Mouse (Mus musculus) cortical plate, adult 2 months (tissue): ENCODE measurements around the gene Tsks.

Source experiments
- CTCF ChIP-seq: fragments of 200-500 bp; IDR thresholded peaks from 2 replicates; pipeline ENCODE4 v1.5.1; 2011; ENCODE audit warnings: mild to moderate bottlenecking, control low read depth, low read length; ENCODE audit not compliant: insufficient read depth; ENCODE audit errors: extremely low read depth
- POLR2A ChIP-seq: fragments of 200-500 bp; IDR thresholded peaks from 2 replicates; pipeline ENCODE4 v1.6.1; 2011; ENCODE audit warnings: mild to moderate bottlenecking, low read length, control low read depth; ENCODE audit not compliant: insufficient read depth; ENCODE audit errors: extremely low read depth

DNA sequence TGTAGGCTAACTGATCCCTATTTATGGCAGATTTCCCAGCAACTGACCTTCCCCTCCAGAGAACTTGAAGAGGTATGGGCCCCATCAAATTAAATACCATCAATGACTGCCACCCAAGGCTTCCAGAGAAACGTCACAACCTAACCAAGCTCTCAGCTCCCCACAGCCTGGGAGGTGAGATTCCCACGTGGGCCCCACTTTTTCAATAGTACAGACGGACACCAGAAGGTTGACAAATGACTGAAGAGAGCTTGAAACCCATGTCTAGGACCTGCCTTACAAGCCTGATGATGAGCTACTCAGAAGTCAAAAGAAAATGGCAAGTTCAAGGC lies 41.8 kb downstream of the Tsks start:
- TF ChIP-seq POLR2A (no peak), CTCF (no peak)
